Mouse (Mus musculus) forebrain, embryonic 15.5 days (tissue): Measurements from ENCODE around the gene Plaa. TPM values are rescaled to one million over a fixed set of nuclear protein-coding genes. Genes with fewer than 3 reads are reported as not detected.

Experiments used
- ATAC-seq: fragments of 200-750 bp; cut with Nextera tagmentation; replicated peaks from 2 replicates; pipeline ENCODE4 v1.8.0; 2017; ENCODE audit warnings: mild to moderate bottlenecking, moderate TSS enrichment, moderate library complexity
- H3K27ac ChIP-seq: fragments of 300-500 bp; sonication (generic); replicated peaks from 2 replicates; pipeline ENCODE4 v1.5.1; 2015; ENCODE audit warnings: mild to moderate bottlenecking, inconsistent platforms
- H3K27me3 ChIP-seq: fragments of 300-500 bp; sonication (generic); 2 replicates; pipeline ENCODE4 v1.6.1; 2015; ENCODE audit warnings: inconsistent platforms
- H3K36me3 ChIP-seq: fragments of 300-500 bp; sonication (generic); 2 replicates; pipeline ENCODE4 v1.6.1; 2015; ENCODE audit warnings: mild to moderate bottlenecking, inconsistent platforms
- H3K4me1 ChIP-seq: fragments of 300-500 bp; sonication (generic); 2 replicates; pipeline ENCODE4 v1.6.1; 2015; ENCODE audit warnings: inconsistent platforms
- H3K4me2 ChIP-seq: fragments of 300-500 bp; sonication (generic); replicated peaks from 2 replicates; pipeline ENCODE4 v1.6.1; 2015; ENCODE audit warnings: mild to moderate bottlenecking, inconsistent platforms
- H3K4me3 ChIP-seq: fragments of 300-500 bp; sonication (generic); 2 replicates; pipeline ENCODE4 v1.5.1; 2015; ENCODE audit warnings: mild to moderate bottlenecking, inconsistent platforms
- H3K9ac ChIP-seq: fragments of 300-500 bp; sonication (generic); replicated peaks from 2 replicates; pipeline ENCODE4 v1.6.1; 2015; ENCODE audit warnings: mild to moderate bottlenecking, inconsistent platforms
- H3K9me3 ChIP-seq: fragments of 300-500 bp; sonication (generic); 2 replicates; pipeline ENCODE4 v1.6.1; 2016; ENCODE audit warnings: inconsistent platforms
- WGBS: fragments of 180-500 bp; shearing (Covaris S2); methylation state at CpG from one replicate; pipeline ENCODE4 v1.1.7; 2015; ENCODE audit warnings: mixed read lengths; 5-methylcytosine and 5-hydroxymethylcytosine counted together
- polyA plus RNA-seq: library from polyadenylated mRNA; unstranded; fragments of >200 nt; fragmentation: Nextera tagmentation; extraction: Ambion mirVana; gene quantifications from 2 replicates; pipeline ENCODE4 v1.2.1, GENCODE M21; 2015

The Plaa gene
- polyA plus RNA-seq, 1 experiment from 2014 or later, result 82.3 TPM

- Histone ChIP-seq H3K36me3 (peaks cover 34% of the 10 kb centered on the region), H3K4me1 (no peaks in the 10 kb centered on the region), H3K9ac (no peak overlapping the region), H3K4me2 (no peak overlapping the region), H3K9me3 (no peaks in the 10 kb centered on the region), H3K27ac (no peak overlapping the region), H3K27me3 (no peaks in the 10 kb centered on the region), H3K4me3 (no peak overlapping the region)
- no peak for ATAC-seq
- 96% methylated on average over 4 of the region's 4 CpGs for WGBS
Observed at GRCm38 (mm10) chr4:94543041-94543440, 60.0 kb downstream of the Plaa start.

GRCm38 (mm10) chr4:94533205-94533604 lies 69.8 kb downstream of the Plaa start:
- peak; percentile 41; the same call in 1 of the 2 replicates for ATAC-seq
- H3K27me3 ChIP-seq, result no peaks in the 10 kb centered on the region
- H3K36me3 ChIP-seq, result peaks cover 8% of the 10 kb centered on the region; the same call in 1 of the 2 replicates
- no peak overlapping the region for H3K4me2 ChIP-seq
- no peak overlapping the region for H3K27ac ChIP-seq
- no peaks in the 10 kb centered on the region for H3K4me1 ChIP-seq
- no peak overlapping the region for H3K9ac ChIP-seq
- no peak overlapping the region for H3K4me3 ChIP-seq
- H3K9me3 ChIP-seq, result no peaks in the 10 kb centered on the region

DNA sequence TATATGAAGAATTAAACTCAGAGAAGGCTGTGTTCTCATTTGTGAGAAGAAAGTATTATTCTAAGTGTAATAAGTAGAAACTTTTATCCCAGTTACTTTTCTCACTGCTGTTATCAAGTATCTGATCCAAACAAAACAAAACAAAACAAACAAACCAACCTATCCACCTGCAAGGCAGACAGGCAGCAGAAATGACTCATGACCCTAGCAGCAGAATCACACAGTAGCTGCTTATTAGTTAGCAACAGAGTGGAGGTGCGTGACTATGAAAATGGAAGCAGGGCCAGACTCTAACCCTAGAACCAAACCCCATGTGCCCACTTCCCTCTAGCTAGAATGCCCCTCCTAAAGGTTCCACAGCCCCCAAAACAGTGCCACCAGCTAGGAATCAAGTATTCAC lies 73.6 kb downstream of the Plaa start:
- H3K27me3 ChIP-seq, result no peaks in the 10 kb centered on the region
- H3K9me3 ChIP-seq, result no peaks in the 10 kb centered on the region
- no peak overlapping the region for H3K27ac ChIP-seq
- H3K4me1 ChIP-seq, result no peaks in the 10 kb centered on the region
- H3K9ac ChIP-seq, result no peak overlapping the region
- H3K4me3 ChIP-seq, result no peak overlapping the region
- no peak overlapping the region for H3K4me2 ChIP-seq
- WGBS, result 91% methylated on average over 1 of the region's 1 CpGs
- ATAC-seq, result no peak
- H3K36me3 ChIP-seq, result peaks cover under 1% of the 10 kb centered on the region; the same call in 1 of the 2 replicates

GRCm38 (mm10) chr4:94523321-94523720 lies 79.7 kb downstream of the Plaa start:
- ATAC-seq, result no peak
- H3K4me3 ChIP-seq, result no peak overlapping the region

GRCm38 (mm10) chr4:94517631-94518030 lies 85.4 kb downstream of the Plaa start:
- ATAC-seq, result no peak
- H3K36me3 ChIP-seq, result no peaks in the 10 kb centered on the region
- 67% methylated on average over 4 of the region's 4 CpGs for WGBS

More at GRCm38 (mm10) chr4:94523321-94523720, 79.7 kb downstream of the Plaa start:
- H3K27me3 ChIP-seq, result no peaks in the 10 kb centered on the region
- no peak overlapping the region for H3K27ac ChIP-seq
- no peaks in the 10 kb centered on the region for H3K9me3 ChIP-seq
- H3K9ac ChIP-seq, result no peak overlapping the region
- no peak overlapping the region for H3K4me2 ChIP-seq
- no peaks in the 10 kb centered on the region for H3K36me3 ChIP-seq
- no peaks in the 10 kb centered on the region for H3K4me1 ChIP-seq

More at GRCm38 (mm10) chr4:94517631-94518030, 85.4 kb downstream of the Plaa start:
- Histone ChIP-seq H3K27ac (no peak overlapping the region), H3K9me3 (no peaks in the 10 kb centered on the region), H3K4me3 (no peak overlapping the region), H3K4me1 (no peaks in the 10 kb centered on the region), H3K27me3 (no peaks in the 10 kb centered on the region), H3K4me2 (no peak overlapping the region), H3K9ac (no peak overlapping the region)

Other genes starting within 250 kb of the Plaa start
- 0.41 TPM in 1 of 2 replicates, not detected in the other for gene Gm10306, start 46.7 kb downstream of the Plaa start, polyA plus RNA-seq
- 20.9 and 25.5 TPM in 2 replicates for gene Caap1, start 46.4 kb downstream of the Plaa start, polyA plus RNA-seq
- gene Ift74, start 11.2 kb upstream of the Plaa start, polyA plus RNA-seq, result 29.2 and 29.7 TPM in 2 replicates
- gene Lrrc19, start 46.9 kb upstream of the Plaa start, polyA plus RNA-seq, result 0.29 and 0.38 TPM in 2 replicates
- gene Tek, start 136.0 kb upstream of the Plaa start, polyA plus RNA-seq, result 7.0 and 7.6 TPM in 2 replicates